Mouse (Mus musculus): Measurements from ENCODE around the gene Gpc6. TPM values are rescaled to one million over a fixed set of nuclear protein-coding genes. Genes with fewer than 3 reads are reported as not detected.

Gene Gpc6
- polyA plus RNA-seq, 1 experiment from 2014 or later: 31.8 TPM

GRCm38 (mm10) chr14:117813473-117813872 is 888.4 kb downstream of the Gpc6 start:
- no peak for DNase-seq (ENCODE audit: low spot score)
- Histone ChIP-seq H3K4me1 (no peaks in the 10 kb centered on the region), H3K27ac (no peak overlapping the region), H3K27me3 (ENCODE audit: insufficient read depth, poor library complexity, severe bottlenecking) (no peaks in the 10 kb centered on the region), H3K9me3 (no peaks in the 10 kb centered on the region), H3K4me3 (no peak overlapping the region), H3K36me3 (no peaks in the 10 kb centered on the region)
- 78% methylated on average over 3 of the region's 3 CpGs for WGBS

- H3K27me3 ChIP-seq (ENCODE audit: insufficient read depth, poor library complexity, severe bottlenecking): no peaks in the 10 kb centered on the region
- DNase-seq (ENCODE audit: low spot score): no peak
- H3K9me3 ChIP-seq: no peaks in the 10 kb centered on the region
- no peak overlapping the region for H3K4me3 ChIP-seq
- H3K36me3 ChIP-seq: no peaks in the 10 kb centered on the region
- H3K27ac ChIP-seq: no peak overlapping the region
- H3K4me1 ChIP-seq: no peaks in the 10 kb centered on the region
- 89% methylated on average over 9 of the region's 9 CpGs for WGBS
Observed at GRCm38 (mm10) chr14:117816008-117816407, 890.9 kb downstream of the Gpc6 start.

- Histone ChIP-seq H3K27ac (no peak overlapping the region), H3K9me3 (no peaks in the 10 kb centered on the region), H3K4me1 (no peaks in the 10 kb centered on the region), H3K36me3 (no peaks in the 10 kb centered on the region), H3K4me3 (no peak overlapping the region), H3K27me3 (ENCODE audit: insufficient read depth, poor library complexity, severe bottlenecking) (no peaks in the 10 kb centered on the region)
- DNase-seq (ENCODE audit: low spot score): no peak
- 86% methylated on average over 3 of the region's 3 CpGs for WGBS
Observed at GRCm38 (mm10) chr14:117816706-117817105, 891.6 kb downstream of the Gpc6 start.

- WGBS: 71% methylated on average over 4 of the region's 4 CpGs
Observed at GRCm38 (mm10) chr14:117817196-117817595, 892.1 kb downstream of the Gpc6 start.

GRCm38 (mm10) chr14:117824491-117824890 is 899.4 kb downstream of the Gpc6 start:
- DNase-seq (ENCODE audit: low spot score): no peak
- no peaks in the 10 kb centered on the region for H3K9me3 ChIP-seq
- no peak overlapping the region for H3K4me3 ChIP-seq
- no peak overlapping the region for H3K27ac ChIP-seq
- no peaks in the 10 kb centered on the region for H3K27me3 ChIP-seq (ENCODE audit: insufficient read depth, poor library complexity, severe bottlenecking)
- H3K4me1 ChIP-seq: no peaks in the 10 kb centered on the region
- H3K36me3 ChIP-seq: no peaks in the 10 kb centered on the region

More at GRCm38 (mm10) chr14:117817196-117817595, 892.1 kb downstream of the Gpc6 start:
- DNase-seq (ENCODE audit: low spot score): no peak
- Histone ChIP-seq H3K36me3 (no peaks in the 10 kb centered on the region), H3K4me1 (no peaks in the 10 kb centered on the region), H3K4me3 (no peak overlapping the region), H3K9me3 (no peaks in the 10 kb centered on the region), H3K27ac (no peak overlapping the region), H3K27me3 (ENCODE audit: insufficient read depth, poor library complexity, severe bottlenecking) (no peaks in the 10 kb centered on the region)

GRCm38 (mm10) chr14:117826294-117827046 is 901.4 kb downstream of the Gpc6 start:
- WGBS: 68% methylated on average over 8 of the region's 8 CpGs
- no peak for DNase-seq (ENCODE audit: low spot score)

GRCm38 (mm10) chr14:117831267-117831666 is 906.2 kb downstream of the Gpc6 start:
- Histone ChIP-seq H3K27ac (no peak overlapping the region), H3K4me3 (no peak overlapping the region), H3K36me3 (no peaks in the 10 kb centered on the region), H3K9me3 (no peaks in the 10 kb centered on the region), H3K27me3 (ENCODE audit: insufficient read depth, poor library complexity, severe bottlenecking) (peaks cover 6% of the 10 kb centered on the region; the same call in 1 of the 2 replicates), H3K4me1 (no peaks in the 10 kb centered on the region)
- 88% methylated on average over 8 of the region's 8 CpGs for WGBS
- no peak for DNase-seq (ENCODE audit: low spot score)

More at GRCm38 (mm10) chr14:117826294-117827046, 901.4 kb downstream of the Gpc6 start:
- Histone ChIP-seq H3K4me1 (no peaks in the 10 kb centered on the region), H3K9me3 (no peaks in the 10 kb centered on the region), H3K27me3 (ENCODE audit: insufficient read depth, poor library complexity, severe bottlenecking) (0 out of 2 replicates have a peak, but pooled peaks cover 3% of the 10 kb centered on the region), H3K4me3 (no peak overlapping the region), H3K36me3 (no peaks in the 10 kb centered on the region), H3K27ac (no peak overlapping the region)

GRCm38 (mm10) chr14:117831731-117832130 is 906.6 kb downstream of the Gpc6 start:
- Histone ChIP-seq H3K27me3 (ENCODE audit: insufficient read depth, poor library complexity, severe bottlenecking) (peaks cover 6% of the 10 kb centered on the region; the same call in 1 of the 2 replicates), H3K4me3 (no peak overlapping the region), H3K4me1 (no peaks in the 10 kb centered on the region), H3K36me3 (no peaks in the 10 kb centered on the region), H3K9me3 (no peaks in the 10 kb centered on the region), H3K27ac (no peak overlapping the region)
- DNase-seq (ENCODE audit: low spot score): peak; percentile 76
- 74% methylated on average over 4 of the region's 4 CpGs for WGBS

GRCm38 (mm10) chr14:117835506-117835905 is 910.4 kb downstream of the Gpc6 start:
- H3K4me1 ChIP-seq: no peaks in the 10 kb centered on the region
- 90% methylated on average over 6 of the region's 6 CpGs for WGBS
- H3K4me3 ChIP-seq: no peak overlapping the region
- no peaks in the 10 kb centered on the region for H3K9me3 ChIP-seq
- peaks cover 6% of the 10 kb centered on the region; the same call in 1 of the 2 replicates for H3K27me3 ChIP-seq (ENCODE audit: insufficient read depth, poor library complexity, severe bottlenecking)
- no peaks in the 10 kb centered on the region for H3K36me3 ChIP-seq
- H3K27ac ChIP-seq: no peak overlapping the region
- DNase-seq (ENCODE audit: low spot score): no peak

- peaks cover 4% of the 10 kb centered on the region; the same call in 1 of the 2 replicates for H3K27me3 ChIP-seq (ENCODE audit: insufficient read depth, poor library complexity, severe bottlenecking)
Observed at GRCm38 (mm10) chr14:117837021-117837420, 911.9 kb downstream of the Gpc6 start.

GRCm38 (mm10) chr14:117837715-117838114 is 912.6 kb downstream of the Gpc6 start:
- no peak overlapping the region for H3K27ac ChIP-seq
- peaks cover 4% of the 10 kb centered on the region; the same call in 1 of the 2 replicates for H3K27me3 ChIP-seq (ENCODE audit: insufficient read depth, poor library complexity, severe bottlenecking)
- WGBS: 51% methylated on average over 3 of the region's 3 CpGs
- H3K36me3 ChIP-seq: no peaks in the 10 kb centered on the region
- no peak overlapping the region for H3K4me3 ChIP-seq
- DNase-seq (ENCODE audit: low spot score): no peak
- no peaks in the 10 kb centered on the region for H3K4me1 ChIP-seq
- no peaks in the 10 kb centered on the region for H3K9me3 ChIP-seq

More at GRCm38 (mm10) chr14:117837021-117837420, 911.9 kb downstream of the Gpc6 start:
- no peak for DNase-seq (ENCODE audit: low spot score)
- no peaks in the 10 kb centered on the region for H3K4me1 ChIP-seq
- H3K9me3 ChIP-seq: no peaks in the 10 kb centered on the region
- H3K27ac ChIP-seq: no peak overlapping the region
- H3K4me3 ChIP-seq: no peak overlapping the region
- H3K36me3 ChIP-seq: no peaks in the 10 kb centered on the region
- 80% methylated on average over 4 of the region's 4 CpGs for WGBS

- Histone ChIP-seq H3K27me3 (ENCODE audit: insufficient read depth, poor library complexity, severe bottlenecking) (no peaks in the 10 kb centered on the region), H3K36me3 (no peaks in the 10 kb centered on the region), H3K27ac (no peak overlapping the region), H3K9me3 (no peaks in the 10 kb centered on the region), H3K4me1 (no peaks in the 10 kb centered on the region), H3K4me3 (no peak overlapping the region)
- no peak for DNase-seq (ENCODE audit: low spot score)
- WGBS: 74% methylated on average over 4 of the region's 4 CpGs
Observed at GRCm38 (mm10) chr14:117841211-117841610, 916.1 kb downstream of the Gpc6 start.

GRCm38 (mm10) chr14:117841797-117842553 is 916.9 kb downstream of the Gpc6 start:
- no peaks in the 10 kb centered on the region for H3K36me3 ChIP-seq
- no peak overlapping the region for H3K27ac ChIP-seq
- H3K9me3 ChIP-seq: no peaks in the 10 kb centered on the region
- H3K4me3 ChIP-seq: no peak overlapping the region
- WGBS: 78% methylated on average over 14 of the region's 14 CpGs
- no peaks in the 10 kb centered on the region for H3K4me1 ChIP-seq
- no peak for DNase-seq (ENCODE audit: low spot score)
- no peaks in the 10 kb centered on the region for H3K27me3 ChIP-seq (ENCODE audit: insufficient read depth, poor library complexity, severe bottlenecking)

Data from heart, embryonic 10.5 days (tissue).